Mouse (Mus musculus) olfactory bulb, adult 2 months (tissue): Measurements from ENCODE around the gene Fnbp1.

Experiments
- CTCF ChIP-seq: fragments of 200-500 bp; IDR thresholded peaks from 2 replicates; pipeline ENCODE4 v1.5.1; 2012; ENCODE audit warnings: low read depth, mild to moderate bottlenecking, low read length, moderate library complexity; ENCODE audit not compliant: insufficient read depth
- POLR2A ChIP-seq: fragments of 200-500 bp; IDR thresholded peaks from 2 replicates; pipeline ENCODE4 v1.6.1; 2012; ENCODE audit warnings: mild to moderate bottlenecking, low read depth, low read length, moderate library complexity; ENCODE audit not compliant: insufficient read depth

- TF ChIP-seq CTCF = no peak
- TF ChIP-seq POLR2A = no peak
Measured at GRCm38 (mm10) chr2:31188691-31189090, 46.9 kb upstream of the Fnbp1 start.
